Mouse (Mus musculus): ENCODE results near the gene Ms4a6d.
"Not testable (repeated sequence)": the region's sequence is repeated elsewhere in the genome, so short reads cannot be mapped to it uniquely, and the experiment has no call there.

The Ms4a6d gene

DNA sequence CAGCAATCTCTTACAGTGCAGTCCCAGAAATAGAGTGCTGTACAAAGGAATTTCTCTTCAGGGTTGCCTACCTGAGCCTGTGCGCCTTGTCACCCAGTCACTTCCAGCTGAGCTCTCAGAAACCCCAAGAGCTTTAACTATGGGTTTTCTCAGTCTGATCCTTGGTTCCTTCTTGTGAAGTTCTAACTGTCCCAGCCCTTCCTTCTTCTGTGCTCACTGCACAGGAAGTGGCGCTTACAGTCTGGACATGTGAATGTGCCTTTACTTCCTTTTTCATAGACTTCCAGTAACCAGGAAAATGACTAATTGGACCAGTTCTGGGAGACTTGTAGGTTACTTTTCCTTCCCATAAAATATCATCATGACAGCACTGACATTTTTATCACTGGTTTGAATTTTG, at the start of gene Ms4a6d:
Gene Ms4a6d, minus strand, starts transcription at position 247 of the 400 bp plus-strand sequence.
- no peak for ATAC-seq (ENCODE audit: low TSS enrichment)

GRCm38 (mm10) chr19:11649564-11649963, 44.9 kb upstream of the Ms4a6d start:
- no peak for ATAC-seq (ENCODE audit: low TSS enrichment)

DNA sequence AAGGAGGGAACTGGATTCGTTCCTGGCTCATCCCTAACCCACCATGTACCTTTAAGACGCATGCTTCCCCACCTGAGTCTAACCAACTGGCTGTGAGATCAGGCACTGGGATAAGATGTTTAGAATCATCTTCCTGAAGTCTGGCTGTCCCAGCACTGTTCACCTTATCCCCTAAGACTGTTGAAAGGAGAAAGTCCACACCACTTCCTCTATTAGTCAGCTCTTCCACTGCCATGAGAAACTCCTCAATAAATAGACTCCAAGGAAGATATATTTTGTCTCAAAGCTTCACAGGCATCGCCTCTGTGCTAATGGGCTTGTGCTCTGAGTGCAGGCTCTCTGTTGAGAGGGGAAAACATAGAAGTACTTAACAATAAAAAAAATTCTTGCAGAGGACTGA, 41.5 kb upstream of the Ms4a6d start:
- no peak for ATAC-seq (ENCODE audit: low TSS enrichment)

- ATAC-seq (ENCODE audit: low TSS enrichment), result no peak
Measured at GRCm38 (mm10) chr19:11640732-11641131, 36.1 kb upstream of the Ms4a6d start, which contains the start of gene Ms4a3. TSS of gene Ms4a3 (minus strand) at chr19:11640851.

DNA sequence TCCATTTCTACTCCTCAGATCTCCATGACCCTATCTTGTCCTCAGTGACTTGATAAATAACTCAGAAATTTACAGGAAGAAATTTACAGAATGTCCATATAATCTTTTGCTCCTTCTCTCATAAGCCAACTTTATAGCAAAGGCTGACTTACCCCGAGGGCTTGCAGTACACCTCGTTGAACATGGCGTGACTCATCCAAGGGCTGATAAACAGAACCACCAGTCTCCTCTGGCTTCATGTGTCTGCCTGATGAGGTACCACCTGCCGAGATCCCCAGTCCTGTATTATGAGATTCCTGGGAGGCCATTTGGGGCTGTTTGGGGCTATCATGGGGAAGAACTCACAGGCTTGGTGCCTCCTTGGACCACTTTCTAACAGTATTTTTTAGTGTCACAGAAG, 34.4 kb upstream of the Ms4a6d start:
- ATAC-seq (ENCODE audit: low TSS enrichment), result no peak

GRCm38 (mm10) chr19:11635572-11635971, 30.9 kb upstream of the Ms4a6d start:
- no peak for ATAC-seq (ENCODE audit: low TSS enrichment)

GRCm38 (mm10) chr19:11634330-11634729, 29.7 kb upstream of the Ms4a6d start:
- no peak for ATAC-seq (ENCODE audit: low TSS enrichment)

DNA sequence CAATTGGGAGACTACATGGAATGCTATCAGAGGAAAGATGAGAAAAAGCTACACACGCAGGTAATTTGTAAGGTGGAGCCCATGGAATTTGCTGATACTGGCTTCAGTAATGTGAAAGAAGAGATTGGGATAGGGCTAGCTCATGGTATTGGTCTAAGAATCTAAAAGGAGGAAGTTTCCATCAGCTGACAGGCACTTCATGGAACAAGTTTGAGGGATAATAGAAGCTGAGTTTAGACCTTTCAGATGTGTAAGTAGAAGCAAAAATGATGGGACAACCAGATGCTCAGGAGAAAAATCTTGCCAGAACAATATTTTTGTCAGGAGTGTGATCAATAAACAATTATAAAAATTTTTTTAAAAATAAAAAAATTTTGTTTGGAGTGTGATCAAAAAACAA, 29.1 kb upstream of the Ms4a6d start:
- ATAC-seq (ENCODE audit: low TSS enrichment), result no peak

DNA sequence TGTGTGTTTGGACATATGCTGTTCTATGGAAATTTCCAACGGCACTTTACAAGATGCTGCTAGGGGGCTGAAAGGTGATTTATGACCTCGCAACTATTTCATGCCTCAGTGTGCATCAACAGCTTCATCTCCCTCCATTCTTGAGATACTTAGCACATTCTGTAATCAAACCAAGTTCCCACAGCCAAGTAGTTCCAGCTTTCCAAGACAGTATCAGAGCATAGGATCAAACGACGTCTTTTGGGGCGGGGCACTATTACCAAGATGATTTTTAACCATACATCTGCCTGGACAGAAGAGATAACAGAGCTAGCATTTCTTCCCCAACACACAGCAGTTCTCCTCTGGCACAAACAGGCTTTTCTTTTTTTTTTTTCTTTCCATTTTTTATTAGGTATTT, 20.6 kb upstream of the Ms4a6d start:
- ATAC-seq (ENCODE audit: low TSS enrichment), result no peak

DNA sequence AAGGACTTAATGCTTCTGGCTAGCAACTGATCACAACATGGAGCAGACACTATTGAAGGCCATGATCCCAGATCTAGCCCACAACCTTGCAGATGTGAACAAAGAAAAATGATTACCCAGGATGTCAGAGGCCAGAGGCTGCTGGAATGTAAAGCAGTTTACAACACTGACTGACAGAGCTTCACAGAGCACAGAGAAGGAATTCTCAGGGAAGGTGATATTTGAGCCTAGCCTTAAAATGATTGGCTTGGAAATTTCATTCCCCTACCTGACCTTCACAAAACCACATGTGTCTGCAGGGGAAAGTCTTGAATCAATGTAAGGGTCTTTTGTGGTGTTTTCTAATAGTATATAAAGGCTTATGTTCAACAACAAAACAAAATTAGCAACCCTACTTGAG, 20.2 kb upstream of the Ms4a6d start:
- no peak for ATAC-seq (ENCODE audit: low TSS enrichment)

DNA sequence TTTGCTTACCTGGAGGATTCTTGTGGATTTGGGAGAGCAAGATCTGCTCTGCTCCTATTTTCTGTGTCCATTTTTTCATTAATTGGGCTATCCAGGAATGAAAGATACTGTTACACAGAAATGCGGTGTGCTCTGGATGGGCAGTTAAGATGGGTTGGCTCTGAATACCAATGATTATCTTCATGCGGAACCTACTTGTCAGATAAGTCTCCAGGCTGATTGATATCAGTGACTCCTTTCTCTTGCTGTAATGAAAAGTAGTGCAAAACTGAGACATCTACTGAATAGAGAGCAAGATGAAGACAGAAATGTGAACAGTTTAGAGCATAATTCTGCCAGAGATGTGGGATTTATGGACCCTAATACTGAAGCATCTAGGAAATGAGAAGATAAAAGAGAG, 18.9 kb upstream of the Ms4a6d start, which contains the start of gene Ms4a2:
Gene Ms4a2, minus strand, starts transcription at position 169 of the 400 bp plus-strand sequence.
- no peak for ATAC-seq (ENCODE audit: low TSS enrichment)

DNA sequence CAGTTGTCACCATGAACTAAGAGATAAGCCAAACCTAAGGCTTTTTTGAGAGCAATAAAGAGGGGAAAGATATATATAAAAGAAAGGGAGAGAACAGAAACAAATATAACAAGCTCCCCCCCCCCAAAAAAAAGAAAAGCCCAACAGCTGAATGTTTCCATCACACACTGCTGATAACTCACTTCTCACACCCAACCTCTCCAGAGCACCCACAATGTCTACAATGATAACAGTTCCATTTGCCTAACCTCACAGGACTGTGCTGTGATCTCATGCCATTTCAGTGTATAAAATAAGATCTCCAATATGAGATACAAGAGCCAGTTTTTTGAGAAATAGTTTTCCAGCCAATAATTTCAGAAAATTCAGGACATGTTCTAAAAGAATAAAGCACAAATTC, 13.3 kb upstream of the Ms4a6d start:
- ATAC-seq (ENCODE audit: low TSS enrichment), result no peak

DNA sequence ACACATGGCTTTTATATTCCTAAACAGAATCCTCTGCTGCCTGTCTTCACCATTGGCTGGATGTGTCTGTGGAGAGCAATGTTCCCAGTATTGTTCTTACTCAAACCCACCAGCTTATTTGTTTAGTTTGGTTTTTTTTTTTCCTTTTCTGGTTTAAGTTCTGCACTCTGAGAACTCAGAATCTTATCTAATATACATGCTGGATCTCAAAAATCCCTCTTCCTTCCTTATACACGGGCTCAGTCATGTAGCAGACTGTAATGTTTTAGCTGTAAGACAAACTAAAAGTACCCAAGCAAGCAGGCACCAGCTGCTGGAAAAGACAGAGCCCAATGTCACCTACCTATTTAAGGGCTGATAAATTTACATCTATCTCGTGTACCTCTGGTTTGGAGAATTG, 10.2 kb upstream of the Ms4a6d start:
- ATAC-seq (ENCODE audit: low TSS enrichment), result no peak

- ATAC-seq (ENCODE audit: low TSS enrichment), result no peak
Measured at GRCm38 (mm10) chr19:11613776-11614443, 9.3 kb upstream of the Ms4a6d start.

DNA sequence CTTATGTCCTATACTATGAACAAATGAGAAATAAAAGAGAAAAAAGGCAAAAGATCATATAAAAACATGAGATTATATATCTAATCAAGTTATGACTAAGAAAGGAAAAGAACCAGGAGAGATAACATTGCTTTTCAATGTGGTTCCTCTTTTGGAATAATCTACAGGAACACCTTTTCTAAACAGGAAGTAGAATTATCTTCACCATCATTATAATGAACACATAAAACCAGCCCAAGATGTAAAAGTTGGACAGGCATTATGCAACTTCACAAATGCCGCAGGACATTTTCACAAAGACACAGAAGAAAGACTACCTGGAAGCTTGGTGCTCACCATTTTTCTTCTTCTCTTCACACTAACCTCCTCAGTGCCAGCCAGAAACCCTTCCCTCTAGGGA, 8.4 kb upstream of the Ms4a6d start:
- no peak for ATAC-seq (ENCODE audit: low TSS enrichment)

DNA sequence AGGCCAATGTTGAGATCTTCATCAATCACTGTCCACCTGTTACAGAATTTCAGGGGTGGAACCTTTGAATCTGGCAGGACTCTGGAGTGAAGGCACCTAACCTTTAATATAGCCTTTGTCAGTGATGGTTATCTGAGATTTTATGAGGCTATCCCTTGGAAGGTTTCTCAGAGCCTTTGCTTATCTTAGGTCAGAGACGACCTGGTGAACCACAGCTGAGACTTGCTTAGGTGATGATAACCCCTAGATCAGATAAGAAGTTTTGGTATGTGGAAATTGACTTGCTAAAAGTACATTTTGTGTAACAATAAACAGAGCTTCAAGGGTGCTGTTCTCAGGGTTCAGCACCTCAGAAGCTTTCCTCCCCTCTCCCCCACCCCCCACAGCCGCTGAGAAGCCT, 7.6 kb upstream of the Ms4a6d start:
- no peak for ATAC-seq (ENCODE audit: low TSS enrichment)

- peak; percentile 96 for ATAC-seq (ENCODE audit: low TSS enrichment)
Measured at GRCm38 (mm10) chr19:11611541-11611945, 6.9 kb upstream of the Ms4a6d start.

GRCm38 (mm10) chr19:11608172-11608571, 3.5 kb upstream of the Ms4a6d start:
- peak; percentile 75; the same call in 1 of the 2 replicates for ATAC-seq (ENCODE audit: low TSS enrichment)

DNA sequence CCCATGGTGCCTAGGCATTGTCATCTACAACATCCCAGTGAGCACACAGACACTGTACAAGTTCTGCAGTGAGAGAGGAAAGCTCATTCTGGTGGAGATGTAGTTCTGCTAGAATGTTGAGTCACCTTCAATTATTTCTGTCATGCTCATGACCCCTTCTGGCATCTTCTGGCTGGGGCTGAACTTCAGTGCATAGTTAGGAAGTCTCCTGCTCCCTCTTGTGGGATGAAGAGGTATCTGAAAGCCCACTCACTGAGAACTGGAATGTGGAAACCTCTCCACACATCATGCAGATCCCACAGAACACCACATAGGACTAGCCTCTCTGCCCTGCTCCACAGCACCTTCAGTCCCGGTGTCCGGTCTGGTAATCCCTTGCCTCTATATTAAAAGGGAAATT, 2.6 kb downstream of the Ms4a6d start:
- peak; percentile 85 for ATAC-seq (ENCODE audit: low TSS enrichment)

DNA sequence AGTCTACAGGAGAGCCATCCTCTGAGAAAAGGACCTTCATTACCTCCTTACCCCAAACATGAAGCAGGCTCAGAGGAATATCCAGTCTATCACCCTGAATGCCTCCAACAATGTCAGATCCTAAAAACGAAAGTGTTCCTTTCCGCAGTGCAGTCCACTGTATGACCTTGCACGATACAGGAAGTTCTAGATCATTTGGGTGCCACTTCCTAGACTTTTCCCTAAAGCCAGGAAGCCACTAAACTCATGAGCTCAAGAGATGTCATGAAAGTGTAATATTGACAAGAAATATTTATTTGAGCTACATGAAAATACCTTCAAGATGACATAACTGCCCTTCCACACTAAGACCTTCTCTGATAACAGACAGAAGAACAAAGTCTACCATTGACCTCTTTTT, 3.3 kb downstream of the Ms4a6d start:
- ATAC-seq (ENCODE audit: low TSS enrichment), result no peak

DNA sequence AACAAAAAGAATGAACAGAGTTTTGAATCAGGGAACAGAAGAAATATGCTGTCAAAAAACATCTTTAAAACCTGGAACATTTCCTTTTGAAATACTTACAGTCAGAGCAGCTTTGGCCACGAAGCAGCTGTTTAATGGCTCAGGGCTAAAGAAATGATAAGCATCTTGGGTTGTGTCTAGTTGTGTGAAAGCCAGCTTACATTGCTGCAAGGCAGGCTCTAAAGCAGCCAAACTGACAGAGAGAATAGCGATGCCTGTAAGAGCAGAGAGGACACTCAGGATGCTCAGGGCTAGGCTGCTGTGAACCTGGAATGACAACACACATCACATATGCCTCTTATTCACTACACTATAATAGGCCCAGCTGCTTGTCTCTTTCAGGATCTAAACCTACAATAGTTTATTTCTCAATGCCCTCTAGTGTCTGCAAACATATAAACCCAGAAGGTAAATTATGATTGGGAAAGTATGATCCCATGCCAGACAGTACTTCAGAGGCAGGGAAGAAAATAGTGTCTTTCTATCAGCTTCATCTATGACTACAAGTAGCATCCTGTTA, 14.7 kb downstream of the Ms4a6d start:
- ATAC-seq (ENCODE audit: low TSS enrichment), result no peak

DNA sequence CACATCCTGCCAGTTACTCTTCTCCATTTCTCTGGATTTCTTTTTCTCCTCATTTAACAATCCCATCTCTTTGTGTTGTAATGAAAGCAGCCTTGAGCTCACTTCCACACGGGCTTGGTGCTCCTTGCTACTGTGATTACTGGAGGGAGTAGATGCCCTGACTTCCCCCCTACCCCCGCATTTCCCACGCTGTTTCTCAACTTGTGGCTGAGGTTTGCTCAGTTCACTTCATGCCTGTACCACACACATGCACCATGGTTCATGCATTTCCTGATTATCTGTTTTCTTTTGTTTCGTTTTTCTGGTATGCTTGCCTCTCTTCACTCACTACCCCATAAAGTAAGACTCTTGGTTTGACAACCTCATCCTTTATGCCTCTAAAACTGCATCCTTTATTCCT, 15.4 kb downstream of the Ms4a6d start:
- ATAC-seq (ENCODE audit: low TSS enrichment), result no peak

GRCm38 (mm10) chr19:11574965-11575364, 29.7 kb downstream of the Ms4a6d start:
- ATAC-seq (ENCODE audit: low TSS enrichment), result no peak

DNA sequence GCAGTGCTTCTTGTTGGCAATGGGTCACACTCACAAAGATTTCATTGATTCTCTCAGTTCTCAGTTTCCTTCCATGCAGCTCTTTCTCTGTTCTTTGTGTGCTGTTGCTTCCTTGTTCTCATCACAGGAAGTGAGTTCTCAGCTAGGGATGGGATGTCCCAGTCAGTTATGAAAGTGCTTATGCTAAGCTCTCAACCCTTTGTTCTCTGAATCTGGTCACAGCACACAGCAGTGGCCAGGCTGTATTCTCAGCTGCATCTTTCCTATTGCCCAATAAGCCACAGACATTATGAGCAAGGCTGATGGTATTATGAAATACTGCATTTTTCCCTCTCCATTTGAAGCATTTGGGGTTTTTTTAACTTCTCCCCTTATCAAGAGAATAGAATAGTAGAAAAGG, 45.1 kb downstream of the Ms4a6d start:
- ATAC-seq (ENCODE audit: low TSS enrichment), result not testable (repeated sequence)
